Mouse (Mus musculus) large intestine, adult 2 months (tissue): ENCODE data around the gene Plppr2. TPM values are rescaled to one million over a fixed set of nuclear protein-coding genes. Genes with fewer than 3 reads are reported as not detected.

ENCODE experiments used
- DNase-seq: peaks from one replicate; pipeline ENCODE4 v3.0.0-alpha.2; 2012; ENCODE audit warnings: low read depth, low spot score
- WGBS: fragments of 180-500 bp; shearing (Covaris S2); methylation state at CpG from one replicate; pipeline ENCODE4 v1.1.7; 2018; 5-methylcytosine and 5-hydroxymethylcytosine counted together
- polyA plus RNA-seq: library from polyadenylated mRNA; depleted of rRNA; stranded (reverse); fragments of >200 nt; gene quantifications from 2 replicates; pipeline ENCODE4 v1.2.3, GENCODE M21; 2012; rRNA removed

Gene Plppr2
- polyA plus RNA-seq = 2.9 and 3.1 TPM in 2 replicates

- DNase-seq = peak; percentile 71
- 3% methylated on average over 43 of the region's 43 CpGs for WGBS
These were observed at the start of gene Plppr2 for GRCm38 (mm10) chr9:21936692-21937570. Plppr2 (plus strand) TSS chr9:21937033.

GRCm38 (mm10) chr9:21889229-21889628 lies 47.6 kb upstream of the Plppr2 start:
- no peak for DNase-seq
- 46% methylated on average over 3 of the region's 3 CpGs for WGBS

- WGBS = 11% methylated on average over 10 of the region's 10 CpGs
- peak; percentile 86 for DNase-seq
These were observed 35.5 kb upstream of the Plppr2 start for GRCm38 (mm10) chr9:21901223-21901820.

- no peak for DNase-seq
- 78% methylated on average over 4 of the region's 4 CpGs for WGBS
These were observed 32.8 kb upstream of the Plppr2 start for GRCm38 (mm10) chr9:21904031-21904430.

GRCm38 (mm10) chr9:21908216-21908615 lies 28.6 kb upstream of the Plppr2 start:
- DNase-seq = no peak
- WGBS = 71% methylated on average over 11 of the region's 11 CpGs

- DNase-seq = no peak
- WGBS = 82% methylated on average over 10 of the region's 10 CpGs
These were observed 27.2 kb upstream of the Plppr2 start for GRCm38 (mm10) chr9:21909474-21910223.

GRCm38 (mm10) chr9:21916851-21917492 lies 19.9 kb upstream of the Plppr2 start:
- WGBS = 23% methylated on average over 3 of the region's 3 CpGs
- no peak for DNase-seq

- no peak for DNase-seq
- 2% methylated on average over 35 of the region's 35 CpGs for WGBS
These were observed 19.3 kb upstream of the Plppr2 start for GRCm38 (mm10) chr9:21917493-21918034.

- DNase-seq = peak; percentile 85
- WGBS = under 1% methylated on average over 36 of the region's 36 CpGs
These were observed 18.7 kb upstream of the Plppr2 start, which contains the start of gene Rab3d for GRCm38 (mm10) chr9:21918035-21918592. Rab3d (minus strand) TSS chr9:21918192.

- DNase-seq = no peak
- 31% methylated on average over 5 of the region's 5 CpGs for WGBS
These were observed 18.0 kb upstream of the Plppr2 start for GRCm38 (mm10) chr9:21918692-21919384.

GRCm38 (mm10) chr9:21923036-21923435 lies 13.8 kb upstream of the Plppr2 start:
- no peak for DNase-seq
- 91% methylated on average over 4 of the region's 4 CpGs for WGBS

GRCm38 (mm10) chr9:21923490-21924098 lies 13.2 kb upstream of the Plppr2 start:
- no peak for DNase-seq
- WGBS = 16% methylated on average over 3 of the region's 3 CpGs

- peak; percentile 70 for DNase-seq
- WGBS = 31% methylated on average over 6 of the region's 6 CpGs
These were observed 12.7 kb upstream of the Plppr2 start for GRCm38 (mm10) chr9:21924099-21924493.

GRCm38 (mm10) chr9:21925034-21925433 lies 11.8 kb upstream of the Plppr2 start:
- WGBS = 93% methylated on average over 3 of the region's 3 CpGs
- no peak for DNase-seq

- whole genome bisulfite sequencing = 85% methylated on average over 1 of the region's 1 CpGs
- DNase-seq = no peak
These were observed 11.3 kb upstream of the Plppr2 start for GRCm38 (mm10) chr9:21925506-21925905.

- WGBS = 47% methylated on average over 6 of the region's 6 CpGs
- no peak for DNase-seq
These were observed 10.7 kb upstream of the Plppr2 start for GRCm38 (mm10) chr9:21926155-21926554.

- 0% methylated on average over 6 of the region's 6 CpGs for WGBS
- DNase-seq = no peak
These were observed 10.0 kb upstream of the Plppr2 start for GRCm38 (mm10) chr9:21926784-21927183.

GRCm38 (mm10) chr9:21927208-21927753 lies 9.6 kb upstream of the Plppr2 start, which contains the start of the genes Ccdc159 and Tmem205:
Ccdc159 (plus strand) TSS chr9:21927471.
Tmem205 (minus strand) TSS chr9:21927556.
- peak; percentile 97 for DNase-seq
- 1% methylated on average over 28 of the region's 28 CpGs for WGBS
